Mouse (Mus musculus): ENCODE measurements at regions not wholly inside any gene's neighbourhood (a gene's known extent, or its start where the extent isn't known, plus 50 kb on each side); places are given as distances from the start of the nearest gene placed in this dataset.

- DNase-seq (ENCODE audit: low read depth, low spot score) = no peak
Measured at GRCm38 (mm10) chr17:75756487-75756886, 204.7 kb upstream of the Fam98a start.

- DNase-seq (ENCODE audit: low read depth, low spot score) = no peak
Measured at GRCm38 (mm10) chr17:75716458-75716857, 164.7 kb upstream of the Fam98a start.

GRCm38 (mm10) chr17:75714578-75714977, 162.8 kb upstream of the Fam98a start:
- DNase-seq (ENCODE audit: low read depth, low spot score) = no peak

GRCm38 (mm10) chr17:75714059-75714458, 162.3 kb upstream of the Fam98a start:
- peak; percentile 48 for DNase-seq (ENCODE audit: low read depth, low spot score)

- DNase-seq (ENCODE audit: low read depth, low spot score) = no peak
Measured at GRCm38 (mm10) chr17:75707687-75708086, 155.9 kb upstream of the Fam98a start.

- DNase-seq (ENCODE audit: low read depth, low spot score) = no peak
Measured at GRCm38 (mm10) chr17:75705357-75705756, 153.6 kb upstream of the Fam98a start.

- no peak for DNase-seq (ENCODE audit: low read depth, low spot score)
Measured at GRCm38 (mm10) chr17:75703865-75704264, 152.1 kb upstream of the Fam98a start.

GRCm38 (mm10) chr17:75696729-75697103, 145.0 kb upstream of the Fam98a start:
- no peak for DNase-seq (ENCODE audit: low read depth, low spot score)

GRCm38 (mm10) chr17:75696103-75696728, 144.5 kb upstream of the Fam98a start:
- DNase-seq (ENCODE audit: low read depth, low spot score) = no peak

- DNase-seq (ENCODE audit: low read depth, low spot score) = no peak
Measured at GRCm38 (mm10) chr17:75685927-75686326, 134.2 kb upstream of the Fam98a start.

GRCm38 (mm10) chr17:75646982-75647381, 95.2 kb upstream of the Fam98a start:
- DNase-seq (ENCODE audit: low read depth, low spot score) = no peak

GRCm38 (mm10) chr17:75644698-75645097, 93.0 kb upstream of the Fam98a start:
- DNase-seq (ENCODE audit: low read depth, low spot score) = peak; percentile 73

- DNase-seq (ENCODE audit: low read depth, low spot score) = peak; percentile 83
Measured at GRCm38 (mm10) chr17:75642311-75642710, 90.6 kb upstream of the Fam98a start.

- DNase-seq (ENCODE audit: low read depth, low spot score) = peak; percentile 78
Measured at GRCm38 (mm10) chr17:75641010-75641498, 89.3 kb upstream of the Fam98a start.

GRCm38 (mm10) chr17:75640575-75640974, 88.8 kb upstream of the Fam98a start:
- no peak for DNase-seq (ENCODE audit: low read depth, low spot score)

- DNase-seq (ENCODE audit: low read depth, low spot score) = peak; percentile 16
Measured at GRCm38 (mm10) chr17:75629857-75630256, 78.1 kb upstream of the Fam98a start.

GRCm38 (mm10) chr17:75619472-75619871, 67.7 kb upstream of the Fam98a start:
- peak; percentile 35 for DNase-seq (ENCODE audit: low read depth, low spot score)

- no peak for DNase-seq (ENCODE audit: low read depth, low spot score)
Measured at GRCm38 (mm10) chr17:75618514-75618913, 66.8 kb upstream of the Fam98a start.

GRCm38 (mm10) chr17:75617280-75617679, 65.5 kb upstream of the Fam98a start:
- peak; percentile 46 for DNase-seq (ENCODE audit: low read depth, low spot score)

- peak; percentile 69 for DNase-seq (ENCODE audit: low read depth, low spot score)
Measured at GRCm38 (mm10) chr17:75615335-75615734, 63.6 kb upstream of the Fam98a start.

- DNase-seq (ENCODE audit: low read depth, low spot score) = no peak
Measured at GRCm38 (mm10) chr17:75603417-75604086, 51.8 kb upstream of the Fam98a start.

Data from A20 (cell line).